Mouse (Mus musculus): ENCODE results near the gene Taldo1. TPM values are rescaled to one million over a fixed set of nuclear protein-coding genes. Genes with fewer than 3 reads are reported as not detected.
A peak's percentile ranks its signal among the peaks of the same experiment; 100 is the strongest.

The Taldo1 gene
- total and polyA plus RNA-seq, 2 experiments from 2014 or later = 166 to 255 TPM

DNA sequence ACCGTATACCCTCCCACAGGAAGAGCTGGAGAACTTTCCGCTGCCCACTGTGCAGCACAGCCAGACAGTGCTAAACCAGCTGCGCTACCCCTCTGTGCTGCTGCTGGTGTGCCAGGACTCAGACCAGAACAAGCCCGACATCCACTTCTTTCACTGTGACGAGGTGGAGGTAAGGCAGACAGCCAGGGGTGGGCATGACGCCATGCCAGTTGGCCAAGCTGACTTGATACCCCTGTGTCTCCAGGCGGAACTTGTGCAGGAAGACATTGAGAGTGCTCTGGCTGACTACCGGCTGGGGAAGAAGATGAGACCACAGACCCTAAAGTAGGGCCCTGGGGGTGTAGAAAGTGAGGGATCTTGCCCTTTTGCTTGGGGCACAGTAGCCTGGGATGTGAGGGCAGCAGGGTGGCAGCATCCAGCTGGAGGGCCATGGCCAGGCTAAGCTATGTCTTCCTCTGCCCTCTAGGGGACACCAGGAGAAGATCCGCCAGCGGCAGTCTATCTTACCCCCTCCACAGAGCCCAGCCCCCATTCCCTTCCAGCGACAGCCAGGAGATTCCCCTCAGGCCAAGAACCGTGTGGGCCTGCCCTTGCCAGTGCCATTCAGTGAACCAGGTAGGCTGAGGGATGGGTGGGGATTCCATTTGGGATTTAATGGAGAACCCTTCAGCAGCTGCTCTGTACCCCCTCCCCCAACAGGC, 36.2 kb upstream of the Taldo1 start:
- WGBS = 56% methylated on average over 12 of the region's 12 CpGs
- TF ChIP-seq CTCF (IDR thresholded peaks at IDR 0.05) = peak; percentile 38

DNA sequence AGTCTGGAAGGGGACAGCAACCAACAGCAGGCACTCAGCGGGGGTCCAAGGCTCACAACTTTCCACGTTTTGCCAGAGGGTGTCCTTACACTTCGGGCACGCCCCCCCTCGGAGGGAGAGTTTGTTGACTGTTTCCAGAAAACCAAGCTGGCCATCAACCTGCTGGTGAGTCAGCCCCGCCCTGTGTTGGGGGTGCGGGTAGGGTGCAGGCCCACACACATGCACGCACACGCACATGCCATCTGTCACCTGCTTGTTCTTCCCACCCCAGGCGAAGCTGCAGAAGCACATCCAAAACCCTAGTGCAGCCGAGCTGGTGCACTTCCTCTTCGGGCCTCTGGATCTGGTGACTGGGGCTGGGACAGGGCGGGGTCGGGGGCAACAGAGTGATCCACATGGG, 35.0 kb upstream of the Taldo1 start:
- H3K27ac ChIP-seq (ENCODE audit: low read depth, low read length) = no peak overlapping the region
- H3K27me3 ChIP-seq (ENCODE audit: insufficient read depth, low read length) = peaks cover 8% of the 10 kb centered on the region; the same call in 1 of the 2 replicates
- H3K4me3 ChIP-seq (ENCODE audit: low read depth, low read length) = no peak overlapping the region
- 77% methylated on average over 14 of the region's 14 CpGs for WGBS
- H3K36me3 ChIP-seq (ENCODE audit: insufficient read depth, low read length) = no peaks in the 10 kb centered on the region
- no peak overlapping the region for H3K4me2 ChIP-seq (ENCODE audit: low read depth, low read length, poor library complexity, severe bottlenecking)
- H3K9me3 ChIP-seq (ENCODE audit: low read length) = no peaks in the 10 kb centered on the region
- TF ChIP-seq CTCF (IDR thresholded peaks at IDR 0.05) = no peak
- no peak for DNase-seq (ENCODE audit: low spot score)
- H3K9ac ChIP-seq (replicated peaks; ENCODE audit: low read length, poor library complexity, severe bottlenecking) = no peak overlapping the region
- peaks cover 6% of the 10 kb centered on the region; the same call in 1 of the 2 replicates for H3K4me1 ChIP-seq (ENCODE audit: insufficient read depth, low read length)
- ATAC-seq (ENCODE audit: low FRiP score) = no peak

More for the DNA sequence above, 36.2 kb upstream of the Taldo1 start:
- Histone ChIP-seq H3K27ac (ENCODE audit: low read depth, low read length) (peak overlapping the region; percentile 43; the same call in 1 of the 2 replicates), H3K36me3 (ENCODE audit: insufficient read depth, low read length) (no peaks in the 10 kb centered on the region), H3K9me3 (ENCODE audit: low read length) (no peaks in the 10 kb centered on the region), H3K4me3 (ENCODE audit: low read depth, low read length) (no peak overlapping the region), H3K4me1 (ENCODE audit: insufficient read depth, low read length) (peaks cover 6% of the 10 kb centered on the region; the same call in 1 of the 2 replicates), H3K27me3 (ENCODE audit: insufficient read depth, low read length) (no peaks in the 10 kb centered on the region), H3K4me2 (ENCODE audit: low read depth, low read length, poor library complexity, severe bottlenecking) (no peak overlapping the region), H3K9ac (replicated peaks; ENCODE audit: low read length, poor library complexity, severe bottlenecking) (no peak overlapping the region)
- ATAC-seq (ENCODE audit: low FRiP score) (no peak), DNase-seq (ENCODE audit: low spot score) (peak; percentile 39)

DNA sequence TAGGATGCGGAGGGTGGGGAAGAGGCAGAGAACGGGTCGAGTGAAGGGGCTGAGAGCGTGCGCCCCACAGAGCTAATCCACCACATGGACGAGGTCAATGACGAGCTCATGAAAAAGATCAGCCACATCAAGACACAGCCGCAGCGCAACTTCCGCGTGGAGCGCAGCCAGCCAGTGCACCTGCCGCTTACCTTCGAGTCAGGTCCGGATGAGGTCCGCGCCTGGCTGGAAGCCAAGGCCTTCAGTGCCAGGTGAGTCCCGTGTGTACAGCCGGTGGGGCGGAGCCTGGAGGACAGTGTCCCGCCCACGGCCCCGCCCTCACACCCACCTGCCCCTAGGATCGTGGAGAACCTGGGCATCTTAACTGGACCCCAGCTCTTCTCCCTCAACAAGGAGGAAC, 30.5 kb upstream of the Taldo1 start:
- DNase-seq (ENCODE audit: low spot score) (peak; percentile 22), ATAC-seq (ENCODE audit: low FRiP score) (no peak)
- Histone ChIP-seq H3K27me3 (ENCODE audit: insufficient read depth, low read length) (peaks cover 8% of the 10 kb centered on the region; the same call in 1 of the 2 replicates), H3K9ac (replicated peaks; ENCODE audit: low read length, poor library complexity, severe bottlenecking) (no peak overlapping the region), H3K4me1 (ENCODE audit: insufficient read depth, low read length) (no peaks in the 10 kb centered on the region), H3K4me2 (ENCODE audit: low read depth, low read length, poor library complexity, severe bottlenecking) (0 out of 2 replicates have a peak overlapping the region, but pooled peaks have one; percentile 12), H3K4me3 (ENCODE audit: low read depth, low read length) (no peak overlapping the region), H3K9me3 (ENCODE audit: low read length) (no peaks in the 10 kb centered on the region), H3K36me3 (ENCODE audit: insufficient read depth, low read length) (no peaks in the 10 kb centered on the region), H3K27ac (ENCODE audit: low read depth, low read length) (no peak overlapping the region)
- no peak for TF ChIP-seq CTCF (IDR thresholded peaks at IDR 0.05)
- 20% methylated on average over 24 of the region's 24 CpGs for WGBS

- H3K9me3 ChIP-seq (ENCODE audit: low read length) = no peaks in the 10 kb centered on the region
- 57% methylated on average over 4 of the region's 4 CpGs for WGBS
- ATAC-seq (ENCODE audit: low FRiP score) (no peak), DNase-seq (ENCODE audit: low spot score) (peak; percentile 88)
- no peaks in the 10 kb centered on the region for H3K36me3 ChIP-seq (ENCODE audit: insufficient read depth, low read length)
- H3K4me1 ChIP-seq (ENCODE audit: insufficient read depth, low read length) = no peaks in the 10 kb centered on the region
- no peak overlapping the region for H3K4me3 ChIP-seq (ENCODE audit: low read depth, low read length)
- H3K27ac ChIP-seq (ENCODE audit: low read depth, low read length) = no peak overlapping the region
- no peak overlapping the region for H3K4me2 ChIP-seq (ENCODE audit: low read depth, low read length, poor library complexity, severe bottlenecking)
- TF ChIP-seq CTCF (IDR thresholded peaks at IDR 0.05) = peak; percentile 90
- no peak overlapping the region for H3K9ac ChIP-seq (replicated peaks; ENCODE audit: low read length, poor library complexity, severe bottlenecking)
- H3K27me3 ChIP-seq (ENCODE audit: insufficient read depth, low read length) = peaks cover 8% of the 10 kb centered on the region; the same call in 1 of the 2 replicates
Measured at GRCm38 (mm10) chr7:141363106-141363751, 28.8 kb upstream of the Taldo1 start.

DNA sequence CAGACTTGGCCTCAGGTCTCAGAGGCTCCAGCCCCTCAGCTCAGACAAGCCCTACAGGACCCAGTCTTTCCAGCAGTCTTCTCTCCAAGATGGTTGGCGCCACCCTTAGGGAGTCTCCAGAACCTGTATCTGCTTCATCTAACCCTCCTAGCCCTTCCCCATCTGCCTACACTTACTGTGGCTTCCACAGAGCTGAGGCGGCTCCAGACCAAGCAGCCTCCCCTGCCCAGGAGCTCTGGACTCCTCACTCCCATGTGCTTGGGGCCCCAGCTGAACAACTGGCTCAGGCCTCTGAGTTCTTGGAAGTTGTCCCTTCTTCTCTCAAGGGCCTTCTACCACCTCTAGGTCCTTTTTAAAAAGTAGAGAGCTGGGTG, 28.3 kb upstream of the Taldo1 start:
- Histone ChIP-seq H3K9ac (replicated peaks; ENCODE audit: low read length, poor library complexity, severe bottlenecking) (no peak overlapping the region), H3K4me3 (ENCODE audit: low read depth, low read length) (no peak overlapping the region), H3K4me2 (ENCODE audit: low read depth, low read length, poor library complexity, severe bottlenecking) (no peak overlapping the region), H3K27me3 (ENCODE audit: insufficient read depth, low read length) (peaks cover 8% of the 10 kb centered on the region; the same call in 1 of the 2 replicates), H3K9me3 (ENCODE audit: low read length) (no peaks in the 10 kb centered on the region), H3K27ac (ENCODE audit: low read depth, low read length) (no peak overlapping the region), H3K36me3 (ENCODE audit: insufficient read depth, low read length) (no peaks in the 10 kb centered on the region), H3K4me1 (ENCODE audit: insufficient read depth, low read length) (no peaks in the 10 kb centered on the region)
- no peak for DNase-seq (ENCODE audit: low spot score)
- WGBS = 76% methylated on average over 2 of the region's 2 CpGs
- no peak for TF ChIP-seq CTCF (IDR thresholded peaks at IDR 0.05)
- no peak for ATAC-seq (ENCODE audit: low FRiP score)
